Mouse (Mus musculus): ENCODE measurements around the gene Igsf8. TPM values are rescaled to one million over a fixed set of nuclear protein-coding genes. Genes with fewer than 3 reads are reported as not detected.

Gene Igsf8
- polyA plus RNA-seq, 2 experiments = 11.0 to 15.4 TPM

DNA sequence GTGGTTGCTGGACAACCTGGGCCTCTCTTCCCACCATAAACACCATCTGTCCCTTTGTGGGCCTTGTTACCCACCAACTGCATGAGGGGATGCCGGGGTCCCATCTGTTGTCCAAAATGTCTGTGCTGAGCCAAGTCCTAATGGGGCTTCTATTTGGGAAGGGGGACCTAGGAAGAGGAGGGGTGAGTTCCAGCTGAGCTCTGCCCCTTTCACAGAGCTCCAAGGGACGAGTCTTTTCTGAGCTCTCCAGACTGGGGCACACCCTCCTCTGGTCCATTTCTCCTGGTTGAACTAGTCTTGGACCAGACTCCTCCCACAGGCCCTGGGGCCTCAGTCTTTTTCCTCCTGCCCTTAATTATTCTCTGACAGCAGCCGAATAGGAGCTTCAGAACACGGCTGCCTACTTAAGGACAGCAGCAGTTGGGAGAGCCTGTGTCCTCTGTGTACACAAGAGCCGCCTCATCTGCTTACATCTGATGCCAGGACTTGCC, 58.5 kb downstream of the Igsf8 start:
- no peak overlapping the region for H3K9ac ChIP-seq (replicated peaks)
- TF ChIP-seq CTCF (IDR thresholded peaks at IDR 0.05; ENCODE audit: low read depth) (no peak), EP300 (IDR thresholded peaks at IDR 0.05; ENCODE audit: low read depth) (no peak)

DNA sequence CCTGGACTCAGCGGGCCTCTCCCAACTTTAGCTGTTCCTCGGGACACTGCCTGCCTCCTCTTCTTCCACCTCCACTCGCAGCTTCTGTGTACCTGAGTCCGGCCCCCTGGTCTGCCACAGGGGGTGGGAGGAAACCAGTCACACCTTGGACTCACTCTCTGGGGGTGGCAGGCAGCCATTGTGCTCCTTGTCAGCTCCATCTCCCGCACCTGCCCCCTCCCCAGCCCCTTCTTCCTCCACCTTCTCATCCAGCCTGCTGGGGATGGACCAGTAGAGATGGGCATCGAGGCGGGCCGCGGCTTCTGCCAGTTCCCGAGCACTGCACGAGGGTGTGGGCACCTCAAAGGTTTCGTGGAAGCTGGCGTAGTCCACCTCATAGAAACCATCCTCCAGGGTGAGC, 61.3 kb downstream of the Igsf8 start:
- 58% methylated on average over 13 of the region's 13 CpGs for WGBS (ENCODE audit: insufficient replicate concordance)
- TF ChIP-seq EP300 (IDR thresholded peaks at IDR 0.05; ENCODE audit: low read depth) = no peak
- ATAC-seq (ENCODE audit: insufficient read depth) = no peak
- Histone ChIP-seq H3K27me3 (ENCODE audit: control insufficient read depth, insufficient read depth, low read length) (peaks cover 28% of the 10 kb centered on the region), H3K4me2 (ENCODE audit: low read depth) (no peak overlapping the region), H3K36me3 (replicated peaks; ENCODE audit: control insufficient read depth, insufficient read depth, low read depth) (no peaks in the 10 kb centered on the region; the same call in 1 of the 2 replicates), H3K9me3 (ENCODE audit: control insufficient read depth, low read length) (no peaks in the 10 kb centered on the region), H3K9ac (replicated peaks) (no peak overlapping the region), H3K27ac (no peak overlapping the region), H3K4me3 (ENCODE audit: insufficient read depth in 1 of 2, low read depth in 2 of 2, low read length in 2 of 2) (no peak overlapping the region), H3K4me1 (replicated peaks; ENCODE audit: control insufficient read depth in 2 of 2, insufficient read depth in 2 of 2, low read length in 1 of 2) (no peaks in the 10 kb centered on the region)
- DNase-seq (ENCODE audit: low read depth in 3 of 3, low spot score in 3 of 3) = no peak

More for the DNA sequence above, 58.5 kb downstream of the Igsf8 start:
- WGBS (ENCODE audit: insufficient replicate concordance) = 52% methylated on average over 5 of the region's 5 CpGs
- Histone ChIP-seq H3K9me3 (ENCODE audit: control insufficient read depth, low read length) (no peaks in the 10 kb centered on the region), H3K27me3 (ENCODE audit: control insufficient read depth, insufficient read depth, low read length) (peaks cover 2% of the 10 kb centered on the region), H3K4me3 (ENCODE audit: insufficient read depth in 1 of 2, low read depth in 2 of 2, low read length in 2 of 2) (no peak overlapping the region), H3K4me1 (replicated peaks; ENCODE audit: control insufficient read depth in 2 of 2, insufficient read depth in 2 of 2, low read length in 1 of 2) (no peaks in the 10 kb centered on the region), H3K4me2 (ENCODE audit: low read depth) (no peak overlapping the region), H3K36me3 (replicated peaks; ENCODE audit: control insufficient read depth, insufficient read depth, low read depth) (no peaks in the 10 kb centered on the region; the same call in 1 of the 2 replicates), H3K27ac (no peak overlapping the region)
- no peak for ATAC-seq (ENCODE audit: insufficient read depth)
- no peak for DNase-seq (ENCODE audit: low read depth in 3 of 3, low spot score in 3 of 3)

DNA sequence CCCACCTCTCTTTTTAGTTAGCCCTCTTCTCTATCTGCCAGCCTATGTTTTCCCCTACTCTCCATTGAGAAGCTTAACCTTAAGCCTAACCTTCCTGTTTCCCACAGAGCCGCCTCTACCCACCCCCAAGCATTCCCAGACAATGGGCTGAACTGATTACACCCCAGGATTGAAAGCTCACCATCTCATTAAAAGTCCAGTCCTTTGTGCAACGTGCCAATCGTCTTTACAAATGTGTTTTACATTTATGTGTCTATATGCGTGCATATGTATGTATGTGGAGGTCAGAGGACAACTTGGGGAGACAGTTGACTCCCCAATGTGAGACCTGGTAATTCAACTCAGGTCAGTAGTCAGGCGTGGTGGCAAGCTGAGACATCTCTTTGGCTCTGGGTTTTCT, 61.9 kb downstream of the Igsf8 start:
- H3K4me3 ChIP-seq (ENCODE audit: insufficient read depth in 1 of 2, low read depth in 2 of 2, low read length in 2 of 2) = no peak overlapping the region
- no peak for DNase-seq (ENCODE audit: low read depth in 3 of 3, low spot score in 3 of 3)
- 41% methylated on average over 5 of the region's 5 CpGs for WGBS (ENCODE audit: insufficient replicate concordance)
- no peaks in the 10 kb centered on the region for H3K4me1 ChIP-seq (replicated peaks; ENCODE audit: control insufficient read depth in 2 of 2, insufficient read depth in 2 of 2, low read length in 1 of 2)
- H3K27ac ChIP-seq = no peak overlapping the region
- no peak for ATAC-seq (ENCODE audit: insufficient read depth)
- no peak overlapping the region for H3K9ac ChIP-seq (replicated peaks)
- H3K36me3 ChIP-seq (replicated peaks; ENCODE audit: control insufficient read depth, insufficient read depth, low read depth) = no peaks in the 10 kb centered on the region
- TF ChIP-seq EP300 (IDR thresholded peaks at IDR 0.05; ENCODE audit: low read depth) (no peak), CTCF (IDR thresholded peaks at IDR 0.05; ENCODE audit: low read depth) (no peak)
- H3K27me3 ChIP-seq (ENCODE audit: control insufficient read depth, insufficient read depth, low read length) = peaks cover 28% of the 10 kb centered on the region
- no peaks in the 10 kb centered on the region for H3K9me3 ChIP-seq (ENCODE audit: control insufficient read depth, low read length)
- H3K4me2 ChIP-seq (ENCODE audit: low read depth) = no peak overlapping the region

DNA sequence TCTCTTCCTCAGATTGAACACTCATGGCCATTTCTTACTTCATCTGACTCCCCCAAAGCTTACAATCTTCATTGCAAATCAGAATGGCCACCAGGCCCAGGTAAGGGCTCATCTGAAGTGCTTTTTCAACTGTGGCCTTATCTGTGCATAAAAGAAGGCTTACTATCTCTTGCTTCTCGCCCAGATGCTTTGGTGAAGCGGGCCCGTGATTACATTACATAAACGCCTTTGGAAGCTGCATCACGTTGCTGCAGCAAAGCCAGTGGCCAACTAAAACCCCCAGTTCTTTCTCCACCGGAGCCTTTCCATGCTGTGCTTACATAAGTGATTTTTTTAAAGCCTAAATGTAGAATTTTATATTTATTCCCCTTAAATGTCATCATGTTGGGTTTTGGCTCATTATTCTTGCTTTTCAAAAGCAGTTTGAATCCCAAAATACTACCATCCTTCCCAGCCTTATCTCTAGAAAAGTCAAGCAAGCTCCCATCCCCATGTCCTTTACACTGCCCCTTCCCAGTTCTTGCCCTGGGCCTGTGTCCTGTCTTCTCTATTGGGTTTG, 62.4 kb downstream of the Igsf8 start:
- ATAC-seq (ENCODE audit: insufficient read depth) (no peak), DNase-seq (ENCODE audit: low read depth in 3 of 3, low spot score in 3 of 3) (no peak)
- TF ChIP-seq EP300 (IDR thresholded peaks at IDR 0.05; ENCODE audit: low read depth) (no peak), CTCF (IDR thresholded peaks at IDR 0.05; ENCODE audit: low read depth) (no peak)
- no peak overlapping the region for H3K4me2 ChIP-seq (ENCODE audit: low read depth)
- H3K9ac ChIP-seq (replicated peaks) = no peak overlapping the region
- H3K27me3 ChIP-seq (ENCODE audit: control insufficient read depth, insufficient read depth, low read length) = peaks cover 28% of the 10 kb centered on the region
- H3K9me3 ChIP-seq (ENCODE audit: control insufficient read depth, low read length) = no peaks in the 10 kb centered on the region
- no peaks in the 10 kb centered on the region for H3K4me1 ChIP-seq (replicated peaks; ENCODE audit: control insufficient read depth in 2 of 2, insufficient read depth in 2 of 2, low read length in 1 of 2)
- no peak overlapping the region for H3K4me3 ChIP-seq (ENCODE audit: insufficient read depth in 1 of 2, low read depth in 2 of 2, low read length in 2 of 2)
- whole genome bisulfite sequencing (ENCODE audit: insufficient replicate concordance) = 23% methylated on average over 6 of the region's 6 CpGs
- no peak overlapping the region for H3K27ac ChIP-seq
- H3K36me3 ChIP-seq (replicated peaks; ENCODE audit: control insufficient read depth, insufficient read depth, low read depth) = no peaks in the 10 kb centered on the region

DNA sequence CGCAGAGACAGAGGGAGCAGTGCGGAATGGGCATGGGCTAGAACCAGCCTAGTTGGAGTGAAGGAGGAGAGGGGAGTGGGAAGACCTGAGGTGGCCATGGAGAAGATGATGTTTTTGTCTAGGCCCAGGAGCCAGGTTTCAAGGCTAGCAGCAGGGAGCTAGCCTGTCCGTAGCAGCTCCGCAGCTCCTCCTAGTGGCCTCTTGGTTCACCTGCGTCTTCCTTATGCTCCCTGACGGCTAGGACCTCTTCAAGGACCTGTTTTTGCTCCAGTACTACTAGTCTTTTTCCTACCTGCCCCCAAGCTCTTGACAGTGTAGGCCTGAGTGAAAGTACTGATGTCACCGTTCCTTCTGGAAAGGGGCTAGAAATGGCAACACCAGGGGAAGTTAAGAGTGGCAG, 63.3 kb downstream of the Igsf8 start:
- Histone ChIP-seq H3K4me3 (ENCODE audit: insufficient read depth in 1 of 2, low read depth in 2 of 2, low read length in 2 of 2) (no peak overlapping the region), H3K27ac (no peak overlapping the region), H3K27me3 (ENCODE audit: control insufficient read depth, insufficient read depth, low read length) (peaks cover 28% of the 10 kb centered on the region), H3K9ac (replicated peaks) (no peak overlapping the region), H3K4me2 (ENCODE audit: low read depth) (no peak overlapping the region), H3K9me3 (ENCODE audit: control insufficient read depth, low read length) (no peaks in the 10 kb centered on the region), H3K36me3 (replicated peaks; ENCODE audit: control insufficient read depth, insufficient read depth, low read depth) (no peaks in the 10 kb centered on the region), H3K4me1 (replicated peaks; ENCODE audit: control insufficient read depth in 2 of 2, insufficient read depth in 2 of 2, low read length in 1 of 2) (no peaks in the 10 kb centered on the region)
- DNase-seq (ENCODE audit: low read depth in 3 of 3, low spot score in 3 of 3) (peak in 1 of 3 experiments; percentile 54), ATAC-seq (ENCODE audit: insufficient read depth) (peak; percentile 54; the same call in 1 of the 2 replicates)
- WGBS (ENCODE audit: insufficient replicate concordance) = 10% methylated on average over 7 of the region's 7 CpGs
- no peak for TF ChIP-seq EP300 (IDR thresholded peaks at IDR 0.05; ENCODE audit: low read depth)
- peak; percentile 92 for TF ChIP-seq CTCF (IDR thresholded peaks at IDR 0.05; ENCODE audit: low read depth)
